Mouse (Mus musculus) frontal cortex, postnatal 14 days (tissue): ENCODE measurements around the gene Arfgef2.
A peak's percentile ranks its signal among the peaks of the same experiment; 100 is the strongest.

Experiments used
- DNase-seq, 2 experiments: peaks; one replicate each; pipeline ENCODE4 v3.0.0; 2022; ENCODE audit warnings: low spot score in 2 of 2

Arfgef2 gene

DNA sequence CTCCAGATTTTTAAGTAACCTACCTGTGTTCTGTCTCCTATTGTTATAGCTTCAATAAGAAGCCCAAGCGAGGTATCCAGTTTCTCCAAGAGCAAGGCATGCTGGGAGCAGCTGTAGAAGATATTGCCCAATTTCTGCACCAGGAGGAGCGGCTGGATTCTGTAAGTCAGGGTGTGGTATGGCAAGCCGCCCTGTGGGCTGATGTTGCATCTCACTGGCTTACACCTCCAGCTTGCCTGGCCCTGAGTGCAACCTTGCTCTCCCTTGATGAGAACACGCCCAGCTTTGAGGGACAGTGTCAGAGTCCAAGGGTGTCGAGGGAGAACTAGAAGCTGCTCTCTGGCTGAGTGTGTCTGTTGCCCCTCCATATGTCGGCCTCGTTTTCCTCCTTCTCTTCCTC lies 53.8 kb downstream of the Arfgef2 start:
- DNase-seq, result no peak

DNA sequence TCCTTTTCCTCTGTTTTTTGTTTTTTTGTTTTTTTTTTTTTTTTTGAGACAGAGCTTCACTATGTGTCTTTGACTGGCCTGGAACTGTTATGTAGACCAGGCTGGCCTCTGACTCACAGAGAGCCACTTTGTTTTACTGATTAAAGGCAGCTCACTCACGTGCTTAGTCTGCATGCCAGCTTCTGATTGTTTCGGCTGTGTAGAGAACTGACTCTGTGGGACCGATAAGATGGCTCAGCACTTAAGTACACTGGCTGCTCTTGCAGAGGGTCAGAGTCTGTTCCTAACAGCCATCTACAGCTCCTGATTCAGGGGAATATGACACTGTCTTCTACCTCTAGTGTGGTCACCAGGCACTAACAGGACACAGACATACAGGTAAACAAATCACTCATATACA lies 57.1 kb downstream of the Arfgef2 start:
- no peak for DNase-seq

DNA sequence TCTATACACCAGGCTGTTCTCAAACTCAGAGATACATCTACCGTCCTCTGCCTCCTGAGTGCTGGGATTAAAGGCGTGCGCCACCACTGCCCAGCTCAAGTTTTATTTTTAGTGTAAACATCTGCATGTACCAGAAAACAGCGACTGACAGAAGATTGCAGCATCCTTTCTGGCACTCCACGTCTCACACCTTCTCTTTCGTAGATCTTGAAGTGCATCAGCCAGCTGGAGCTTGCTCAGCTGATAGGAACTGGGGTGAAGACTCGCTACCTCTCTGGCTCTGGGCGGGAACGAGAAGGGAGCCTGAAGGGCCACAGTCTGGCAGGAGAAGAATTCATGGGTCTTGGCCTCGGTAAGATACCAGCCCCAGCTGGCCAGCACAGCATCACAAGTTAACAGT lies 60.1 kb downstream of the Arfgef2 start:
- DNase-seq, result no peak

DNA sequence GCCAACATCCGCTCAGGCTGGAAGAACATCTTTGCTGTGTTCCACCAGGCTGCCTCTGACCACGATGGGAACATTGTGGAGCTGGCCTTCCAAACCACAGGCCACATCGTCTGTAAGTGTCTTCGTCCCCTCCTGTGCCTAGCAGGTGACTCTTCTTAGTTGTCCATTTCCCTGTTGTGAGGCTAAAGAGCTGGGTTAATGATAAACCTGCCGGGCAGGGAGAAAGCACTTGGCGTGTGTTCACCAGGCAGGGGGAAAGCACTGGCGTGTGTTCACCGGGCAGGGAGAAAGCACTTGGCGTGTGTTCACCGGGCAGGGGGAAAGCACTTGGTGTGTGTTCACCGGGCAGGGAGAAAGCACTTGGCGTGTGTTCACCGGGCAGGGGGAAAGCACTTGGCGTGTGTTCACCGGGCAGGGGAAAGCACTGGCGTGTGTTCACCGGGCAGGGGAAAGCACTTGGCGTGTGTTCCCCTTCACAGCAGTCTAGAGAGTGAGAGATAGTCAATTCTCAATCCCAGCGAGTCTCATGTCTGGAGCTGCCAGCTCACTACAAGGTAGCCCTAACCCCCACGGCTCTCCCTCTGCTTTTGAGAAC lies 65.0 kb downstream of the Arfgef2 start:
- DNase-seq, result no peak

DNA sequence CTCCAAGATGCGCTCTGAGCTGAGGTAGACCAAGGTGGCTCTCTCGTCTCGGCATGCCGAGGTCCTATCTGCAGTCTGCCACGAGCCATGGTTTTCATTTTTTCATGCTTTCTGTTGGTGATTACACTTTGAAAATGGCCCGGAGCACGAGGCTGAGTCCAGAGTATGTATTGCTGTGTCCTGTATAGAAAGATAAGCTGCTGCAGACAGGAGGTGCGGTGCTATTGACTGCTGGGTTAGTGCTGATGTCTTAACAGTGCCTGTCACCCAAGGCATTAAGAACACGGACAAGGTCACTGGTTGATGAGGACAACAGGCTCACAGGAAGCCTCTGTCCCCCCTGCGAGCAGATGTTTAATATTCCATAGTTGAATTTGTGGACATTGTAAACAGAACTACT lies 65.5 kb downstream of the Arfgef2 start:
- no peak for DNase-seq

DNA sequence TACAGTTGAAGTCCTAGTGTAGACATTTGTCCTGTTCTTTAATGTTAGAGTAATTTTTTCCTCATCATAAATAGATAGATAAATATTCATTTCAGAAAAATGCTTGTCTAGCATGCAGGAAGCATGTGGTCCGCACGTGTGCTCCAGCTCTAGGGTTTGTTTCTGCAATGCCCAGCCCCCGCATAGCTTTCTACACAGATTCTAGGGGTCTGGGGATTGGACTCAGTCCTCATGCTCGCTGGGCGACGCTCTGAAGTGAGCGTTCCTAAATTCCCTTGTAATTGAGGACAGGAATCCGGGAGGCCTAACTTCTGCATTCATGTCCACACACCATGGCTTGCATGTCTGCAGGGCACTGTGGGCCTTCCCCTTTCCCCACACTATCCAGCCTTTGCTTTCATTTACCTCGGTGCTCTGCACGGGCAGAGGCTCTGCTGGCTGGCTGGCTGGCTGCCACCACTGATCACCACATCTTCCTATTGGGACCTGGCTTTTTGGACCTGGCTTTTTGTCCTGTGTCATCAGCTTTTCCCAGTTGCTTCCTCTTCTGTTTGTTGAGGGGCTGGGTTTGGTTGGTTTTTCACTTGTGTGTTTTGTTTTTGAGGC lies 69.4 kb downstream of the Arfgef2 start:
- no peak for DNase-seq

DNA sequence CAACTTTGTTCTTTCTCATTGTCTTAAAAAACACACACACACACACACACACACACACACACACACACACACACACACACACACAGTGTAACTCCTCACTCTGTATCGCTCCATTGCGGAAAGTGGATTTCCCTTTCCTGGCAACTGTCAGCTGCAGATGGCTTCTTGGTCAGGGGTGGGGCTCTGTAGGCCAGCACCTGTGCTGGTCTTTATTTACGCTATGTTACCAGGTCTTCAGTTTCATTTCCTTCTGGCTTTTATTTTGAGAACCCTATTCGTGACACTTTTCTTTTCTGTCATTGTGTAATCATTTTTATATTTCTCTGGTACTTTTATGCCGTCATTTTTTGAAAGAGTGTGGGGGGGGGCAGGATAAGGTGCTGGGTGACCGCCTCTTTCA lies 70.2 kb downstream of the Arfgef2 start:
- no peak for DNase-seq

DNA sequence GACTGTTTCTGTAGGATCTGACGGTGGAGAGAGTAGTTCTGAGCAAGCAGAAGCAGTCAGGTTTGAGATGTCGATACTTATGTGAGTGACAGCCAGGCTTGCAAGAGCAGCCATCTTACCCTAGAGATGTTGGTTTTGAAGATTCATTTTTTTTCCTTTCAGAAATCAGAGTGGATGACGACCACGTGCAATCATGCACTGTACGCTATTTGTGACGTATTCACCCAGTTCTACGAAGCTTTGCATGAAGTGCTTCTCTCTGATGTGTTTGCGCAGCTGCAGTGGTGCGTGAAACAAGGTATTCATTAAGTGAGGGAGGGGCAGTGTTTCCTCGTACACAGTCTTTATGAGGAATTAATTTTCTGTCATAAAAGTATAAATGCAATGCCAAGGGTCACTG lies 70.9 kb downstream of the Arfgef2 start:
- no peak for DNase-seq

DNA sequence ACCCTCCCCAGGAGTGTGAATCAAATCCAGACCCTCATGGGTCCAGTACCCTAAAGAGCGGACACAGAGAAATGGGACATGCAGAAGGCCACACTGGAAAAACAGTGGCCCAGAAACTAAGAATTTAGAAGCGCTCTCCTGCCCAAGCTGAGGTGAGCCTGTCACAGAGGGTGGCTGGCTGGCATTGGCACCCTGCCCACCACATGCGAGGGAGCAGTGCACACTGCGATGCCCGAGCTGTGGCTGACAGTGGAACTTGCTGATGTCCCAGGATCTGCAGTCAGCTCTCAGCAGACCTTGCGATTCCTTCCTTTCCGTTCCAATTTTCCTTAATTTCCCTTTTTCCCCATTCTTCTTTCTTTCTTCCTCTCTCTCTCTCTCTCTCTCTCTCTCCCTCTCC lies 79.7 kb downstream of the Arfgef2 start:
- DNase-seq, result no peak

DNA sequence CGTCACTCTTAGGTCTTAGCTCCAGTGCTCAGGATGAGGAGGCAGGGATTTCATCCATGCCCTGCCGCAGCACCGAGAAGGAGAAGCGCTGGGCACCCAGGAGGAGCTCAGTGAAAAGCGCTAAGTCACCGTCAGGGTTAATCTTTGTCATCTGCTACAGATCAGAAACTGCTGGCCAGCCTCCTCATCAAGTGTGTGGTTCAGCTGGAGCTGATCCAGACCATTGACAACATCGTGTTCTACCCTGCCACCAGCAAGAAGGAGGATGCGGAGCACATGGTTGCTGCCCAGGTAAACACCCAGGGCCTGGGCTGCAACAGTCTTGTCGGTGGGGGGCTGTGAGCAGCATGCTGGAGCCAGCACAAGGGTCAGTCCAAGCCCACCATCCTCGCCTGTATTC lies 80.2 kb downstream of the Arfgef2 start:
- DNase-seq, result no peak

DNA sequence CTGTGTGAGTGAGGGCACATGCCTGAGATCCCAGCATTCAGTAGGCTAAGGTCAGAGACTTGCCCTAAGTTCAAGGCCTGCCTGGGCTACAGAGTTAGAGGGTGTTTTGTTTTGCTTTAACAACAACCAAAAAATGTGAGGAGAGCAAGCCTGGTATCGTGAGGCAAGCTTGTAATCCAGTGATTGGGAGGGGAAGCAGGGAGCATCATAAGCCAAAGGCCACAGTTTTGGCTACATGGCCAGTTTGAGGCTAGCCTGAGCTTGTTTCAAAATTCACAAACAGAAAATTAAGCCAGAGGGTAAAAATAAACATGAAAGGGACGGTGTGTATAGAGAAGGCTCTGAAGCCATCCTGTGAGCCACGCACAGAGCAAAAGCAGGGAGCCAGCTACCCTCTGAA lies 80.8 kb downstream of the Arfgef2 start:
- no peak for DNase-seq

DNA sequence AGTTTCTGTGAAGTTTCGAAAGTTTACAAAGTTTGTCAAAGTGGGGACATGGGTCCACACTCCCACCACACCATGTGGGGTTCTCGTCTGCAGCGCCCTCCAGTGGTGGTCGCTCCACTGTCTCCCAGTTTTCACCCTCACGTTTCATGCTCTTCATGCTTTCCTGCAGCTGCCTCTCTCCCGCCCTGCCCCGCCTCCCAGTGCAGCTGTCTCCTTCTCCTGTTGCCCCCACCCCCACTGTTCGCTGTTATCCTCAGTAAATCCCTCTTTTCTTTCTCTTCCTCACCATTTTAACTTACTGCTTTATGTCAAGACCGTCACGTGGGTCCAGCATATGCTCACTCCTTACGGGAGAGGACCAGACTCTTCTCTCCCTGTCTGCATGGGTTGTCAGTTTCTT lies 82.4 kb downstream of the Arfgef2 start:
- no peak for DNase-seq

DNA sequence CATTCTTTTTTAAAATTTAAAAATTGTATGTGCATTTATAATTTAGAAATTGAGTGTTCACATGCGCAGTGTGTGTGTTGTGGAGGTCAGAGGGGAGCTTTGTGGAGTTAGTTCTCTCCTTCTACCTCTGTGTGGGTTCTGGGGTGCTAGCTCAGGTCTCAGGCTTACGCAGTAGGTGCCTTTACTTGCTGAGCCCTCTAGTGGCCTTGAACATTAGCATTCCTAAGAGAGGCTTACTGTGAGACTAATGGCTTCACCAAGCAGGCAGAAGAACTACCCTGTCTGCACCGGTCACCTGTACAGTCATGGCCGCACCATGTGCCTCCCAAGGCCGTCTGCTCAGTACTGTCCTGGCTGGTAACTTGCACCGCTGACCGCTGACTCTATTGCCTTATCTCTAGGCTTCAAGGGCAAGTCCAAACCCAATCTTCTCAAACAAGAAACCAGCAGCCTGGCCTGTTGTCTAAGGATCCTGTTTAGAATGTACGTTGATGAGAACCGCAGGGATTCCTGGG lies 86.0 kb downstream of the Arfgef2 start:
- no peak for DNase-seq

DNA sequence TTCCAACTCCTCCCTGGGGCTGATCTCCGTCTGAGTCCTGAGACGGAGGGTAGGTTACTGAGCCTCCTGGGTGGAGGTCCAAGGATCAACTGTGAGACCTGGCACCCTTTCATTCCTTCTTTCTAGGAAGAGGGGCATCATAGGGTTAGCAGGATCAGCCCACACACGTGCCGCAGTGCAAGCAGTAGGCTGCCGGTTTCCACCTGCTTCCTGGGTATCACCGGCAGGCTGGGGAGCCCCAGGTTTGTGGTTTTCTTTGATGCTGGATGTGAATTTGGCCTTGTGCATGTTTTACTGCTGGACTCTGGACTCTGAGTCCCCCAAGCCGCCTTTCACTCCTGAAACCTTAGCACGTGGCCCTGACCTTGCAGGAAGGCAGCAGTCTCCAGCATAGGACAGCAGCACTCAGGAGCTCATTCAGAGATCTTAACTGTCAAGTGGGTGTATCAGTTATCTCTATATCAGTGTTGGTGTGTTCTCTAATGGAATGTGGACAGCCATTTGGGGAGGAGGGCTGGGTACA lies 86.8 kb downstream of the Arfgef2 start:
- DNase-seq, result no peak

DNA sequence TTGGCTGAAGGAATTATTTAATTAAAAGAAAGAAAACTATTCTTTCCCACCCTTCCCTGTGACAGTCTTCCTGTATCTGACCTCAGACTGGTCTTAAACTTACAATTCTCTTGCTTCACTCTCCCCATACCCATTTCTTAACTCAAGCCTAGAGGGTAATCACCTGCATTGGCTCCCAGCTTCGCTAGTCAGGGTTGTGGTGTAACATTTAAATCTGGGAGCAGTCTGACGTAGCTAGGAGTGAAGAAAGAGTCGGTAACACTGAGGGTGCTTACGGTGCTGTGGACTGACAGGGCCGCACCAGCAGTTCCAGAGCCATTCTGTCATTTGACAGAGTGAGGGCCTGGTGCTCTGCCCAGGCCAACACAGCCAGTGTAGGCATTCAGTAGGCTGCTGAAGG lies 87.6 kb downstream of the Arfgef2 start:
- DNase-seq, result no peak

DNA sequence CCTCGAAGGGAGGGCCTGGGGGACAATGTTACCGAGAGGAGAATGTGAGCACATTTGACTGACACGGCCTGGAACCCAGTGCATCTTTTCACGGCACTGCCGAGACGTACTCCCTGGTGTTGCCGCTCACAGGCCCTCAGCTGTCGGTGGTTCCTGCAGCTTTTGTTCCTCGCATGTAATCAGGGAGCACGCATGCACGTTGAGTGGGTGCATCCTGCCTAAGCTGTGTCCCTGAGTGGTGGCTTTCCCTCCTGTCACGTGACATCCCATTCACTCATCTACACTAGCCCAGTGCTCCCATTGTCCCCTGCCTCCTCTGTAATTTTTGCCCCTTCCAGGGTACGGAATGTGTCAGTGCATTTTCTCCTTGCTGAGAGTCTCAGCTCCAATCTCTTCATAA lies 91.0 kb downstream of the Arfgef2 start:
- DNase-seq, result peak in 1 of 2 experiments; percentile 9

DNA sequence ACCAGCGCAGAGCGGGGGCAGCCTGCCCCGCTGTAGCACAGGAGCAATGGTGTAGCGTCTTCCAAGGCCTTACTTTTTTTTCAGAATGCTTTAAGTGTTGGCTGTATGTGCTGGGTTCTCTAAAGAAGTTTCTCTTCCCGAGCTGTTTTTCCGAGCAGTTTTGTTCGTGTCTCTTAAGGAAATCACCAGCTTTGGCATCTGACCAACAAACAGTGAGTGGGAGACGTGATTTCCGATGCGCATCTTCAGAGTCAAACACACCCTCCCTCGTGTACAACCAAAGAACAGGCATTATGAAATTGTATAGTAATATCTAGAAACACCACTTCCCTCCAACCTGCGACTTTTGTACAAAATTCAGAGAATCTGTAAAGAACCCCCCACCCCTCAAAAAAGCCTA lies 91.6 kb downstream of the Arfgef2 start:
- no peak for DNase-seq

DNA sequence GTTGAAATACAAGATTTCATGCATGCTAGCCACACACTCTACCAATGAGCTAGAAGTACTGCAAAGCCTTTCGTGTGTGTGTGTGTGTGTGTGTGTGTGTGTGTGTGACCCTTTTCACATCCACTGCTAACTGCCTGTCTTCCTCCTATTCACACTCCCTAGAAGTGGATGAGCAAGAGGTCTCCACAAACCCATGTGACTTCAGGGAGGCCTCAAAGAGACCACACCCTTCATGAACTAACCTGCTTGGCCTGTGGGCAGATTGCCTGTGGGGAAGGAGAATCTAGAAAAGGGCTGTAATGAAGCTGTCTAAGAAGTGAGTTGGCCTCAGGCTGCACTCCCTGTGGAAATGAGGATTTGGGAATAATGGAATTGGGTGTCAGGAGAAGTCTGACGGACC lies 93.8 kb downstream of the Arfgef2 start:
- no peak for DNase-seq

DNA sequence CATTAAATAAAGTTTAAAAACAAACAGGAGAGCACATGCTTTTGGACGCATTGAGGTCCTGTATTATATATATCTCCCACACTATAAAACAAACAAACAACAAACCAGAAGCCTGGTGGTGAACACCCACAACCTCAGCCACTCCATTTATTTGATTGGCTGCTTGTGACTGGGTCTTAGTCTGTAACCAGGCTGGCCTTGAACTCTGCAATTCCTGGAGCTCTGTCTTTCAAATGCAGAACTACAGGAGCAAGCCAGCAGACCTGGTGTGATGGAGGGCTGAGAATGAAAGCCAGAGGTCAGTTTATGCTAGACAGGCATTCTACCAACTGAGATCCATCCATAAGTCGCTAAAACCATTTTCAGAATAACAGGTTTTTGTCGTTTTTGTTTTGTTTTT lies 94.4 kb downstream of the Arfgef2 start:
- no peak for DNase-seq

DNA sequence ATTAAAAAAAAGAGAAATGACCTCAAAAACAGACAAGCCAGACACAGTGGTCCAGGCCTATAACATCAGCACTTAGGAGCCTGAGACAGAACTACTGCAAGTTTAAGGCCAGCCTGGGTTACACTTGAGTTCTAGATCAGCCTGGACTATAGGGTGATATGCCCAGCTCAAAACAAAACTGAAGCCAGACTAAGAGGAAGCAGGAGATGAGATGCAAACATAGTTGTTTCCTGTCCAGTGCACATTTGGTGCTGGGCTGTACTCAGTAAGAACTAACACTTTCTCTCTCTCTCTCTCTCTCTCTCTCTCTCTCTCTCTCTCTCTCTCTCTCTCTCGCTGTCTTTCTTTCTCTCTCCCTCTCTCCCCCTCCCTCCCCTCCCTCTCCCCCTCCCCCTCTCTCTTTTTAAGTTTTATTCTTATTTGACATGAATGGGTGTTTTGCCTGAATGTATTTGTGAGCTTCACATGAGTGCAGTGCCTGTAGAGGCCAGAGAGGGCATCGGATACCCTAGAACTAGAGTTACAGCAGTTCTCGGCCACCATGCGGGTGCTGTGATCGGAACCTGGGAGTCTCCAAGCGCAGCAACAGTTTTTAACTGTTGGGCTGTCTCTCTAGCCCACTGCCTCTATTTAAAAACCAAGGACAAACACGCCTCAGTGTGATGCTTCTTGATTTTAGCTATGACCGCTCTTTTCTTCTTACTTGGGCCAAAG lies 95.6 kb downstream of the Arfgef2 start:
- no peak for DNase-seq

DNA sequence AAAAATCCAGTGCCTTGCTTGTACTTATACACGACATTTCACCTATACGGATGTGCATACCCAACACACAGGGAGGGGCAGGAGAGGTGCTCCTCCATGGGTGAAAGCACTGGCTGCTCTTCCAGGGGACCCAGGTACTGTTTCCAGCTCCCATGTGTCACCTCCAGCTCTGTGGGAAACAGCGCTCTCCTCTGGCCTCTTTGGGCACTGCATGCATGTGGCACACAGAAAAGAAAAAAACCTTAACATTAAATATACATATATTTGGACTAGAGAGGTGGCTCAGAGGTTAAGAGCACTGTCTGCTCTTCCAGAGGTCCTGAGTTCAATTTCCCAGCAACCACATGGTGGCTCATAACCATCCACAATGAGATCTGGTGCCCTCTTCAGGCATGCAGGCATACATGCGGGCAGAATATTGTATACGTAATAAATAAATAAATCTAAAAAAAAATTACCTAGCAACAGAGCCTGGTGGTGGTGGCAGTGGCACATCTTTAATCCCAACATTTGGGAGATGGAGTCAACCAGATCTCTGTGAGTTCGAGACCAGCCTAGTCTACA lies 98.4 kb downstream of the Arfgef2 start:
- DNase-seq, result peak in 1 of 2 experiments; percentile 13

DNA sequence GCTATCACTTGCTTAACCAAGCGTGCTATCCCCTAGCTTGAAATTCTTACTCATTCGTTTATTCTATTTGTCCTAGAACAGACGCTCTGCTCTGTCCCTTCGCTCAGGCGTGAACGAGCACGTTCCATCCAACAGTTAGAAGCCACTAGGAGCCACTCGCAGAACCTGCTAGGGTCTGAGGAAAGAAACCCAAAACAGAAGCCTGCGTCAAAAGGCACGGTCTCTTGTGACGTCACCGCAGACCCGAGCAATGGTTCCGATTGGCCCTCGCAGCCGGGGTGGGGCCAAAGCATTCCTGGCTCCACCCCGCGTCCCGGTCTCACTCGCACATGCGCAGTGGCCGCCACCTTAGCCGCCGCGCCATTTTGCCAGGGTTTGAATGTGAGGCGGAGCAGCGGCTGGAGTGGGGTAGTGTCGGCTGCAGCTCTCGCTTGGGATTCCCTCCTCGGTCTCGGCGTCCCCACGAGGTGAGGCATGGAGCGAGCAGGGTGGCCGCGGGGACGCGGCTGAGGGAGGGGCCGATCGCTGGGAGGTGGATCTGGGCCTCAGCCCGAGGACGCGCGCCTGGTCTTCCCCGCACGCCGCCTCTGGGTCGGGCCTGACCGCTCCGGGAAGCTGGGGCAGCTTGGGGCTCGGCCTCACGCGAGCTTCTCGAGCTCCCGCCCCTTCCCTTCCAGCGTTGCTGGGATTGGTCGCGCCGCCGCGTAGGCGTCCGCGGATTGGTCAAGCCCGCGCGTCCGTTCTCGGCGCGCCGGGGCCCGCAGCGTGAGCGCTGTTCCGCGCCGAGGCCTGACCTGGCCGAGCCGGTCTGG lies 100.5 kb downstream of the Arfgef2 start, which contains the start of gene Cse1l:
Cse1l (plus strand) TSS at position 330 of the 812 bp plus-strand sequence.
- peak; percentile 95 to 98 for DNase-seq
